Mouse (Mus musculus): Measurements from ENCODE around the gene Rpl34. TPM values are rescaled to one million over a fixed set of nuclear protein-coding genes. Genes with fewer than 3 reads are reported as not detected.

Rpl34 gene
- polyA plus RNA-seq, 1 experiment = 76.9 TPM

DNA sequence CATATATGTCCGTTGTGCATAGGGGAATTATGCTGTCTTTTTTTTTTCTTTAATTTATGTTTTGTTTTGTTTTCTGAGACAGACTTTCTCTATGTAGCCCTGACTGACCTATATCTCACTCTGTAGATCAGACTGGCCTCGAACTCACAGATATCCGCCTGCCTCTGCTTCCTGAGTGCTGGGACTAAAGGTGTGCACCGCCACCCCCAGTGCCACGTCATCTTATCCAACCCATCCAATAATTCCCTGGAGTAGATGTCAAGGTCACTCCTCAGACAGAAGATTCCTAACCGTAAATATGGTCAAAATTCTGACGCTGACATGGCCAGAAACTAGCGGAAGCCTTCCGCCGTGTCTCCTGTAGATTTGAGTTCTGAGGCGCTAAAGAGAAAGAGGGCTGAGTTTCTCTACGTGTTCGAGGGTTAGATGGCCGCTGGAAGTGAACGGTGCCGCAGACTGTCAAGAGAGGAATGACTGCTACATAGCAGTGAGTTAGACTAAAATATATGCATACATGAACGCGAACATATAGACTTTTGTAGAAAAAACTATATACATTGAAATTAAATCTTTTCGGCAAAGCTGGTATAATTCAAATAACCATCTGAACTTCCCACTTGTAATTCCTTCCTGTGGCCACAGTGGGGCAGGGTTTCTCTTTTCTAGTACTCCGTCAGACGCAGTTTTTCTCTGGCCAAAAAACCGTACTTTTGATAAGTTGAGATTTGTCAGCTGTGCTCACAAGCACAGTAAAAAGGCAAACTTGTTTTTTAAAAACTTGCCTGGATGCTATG lies 15.2 kb downstream of the Rpl34 start:
- TF ChIP-seq FLI1 (IDR thresholded peaks at IDR 0.05; ENCODE audit: low read length) = no peak
- TF ChIP-seq GATA1 (IDR thresholded peaks at IDR 0.05; ENCODE audit: borderline replicate concordance, low read length) = no peak
- Histone ChIP-seq H3K36me3 (replicated peaks; ENCODE audit: low read length) (no peaks in the 10 kb centered on the region), H3K4me3 (replicated peaks) (peak overlapping the region; percentile 92), H3K9me3 (no peaks in the 10 kb centered on the region), H3K27me3 (replicated peaks) (peaks cover 6% of the 10 kb centered on the region), H3K4me1 (peaks cover 11% of the 10 kb centered on the region)

DNA sequence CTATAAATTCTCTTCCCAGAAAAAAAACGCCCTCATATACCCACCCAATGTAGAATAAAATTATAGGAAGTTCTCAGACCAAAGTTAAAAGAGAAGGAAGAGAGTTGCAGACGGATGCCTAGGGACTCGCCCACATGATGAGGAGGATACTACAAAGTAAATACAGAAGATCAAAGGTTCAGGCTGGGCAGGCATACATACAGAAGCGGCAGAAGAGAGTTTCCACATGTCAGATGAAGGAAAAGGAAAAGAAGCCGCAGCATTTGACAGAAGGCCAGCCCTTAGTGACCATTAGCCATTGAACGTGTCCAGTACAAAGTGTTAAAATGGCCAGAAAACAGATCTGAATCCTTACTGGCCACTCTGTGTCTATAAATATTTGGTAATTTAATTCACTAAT lies 17.3 kb downstream of the Rpl34 start:
- no peaks in the 10 kb centered on the region for H3K9me3 ChIP-seq
- no peak overlapping the region for H3K4me3 ChIP-seq (replicated peaks)
- H3K36me3 ChIP-seq (replicated peaks; ENCODE audit: low read length) = no peaks in the 10 kb centered on the region
- H3K27me3 ChIP-seq (replicated peaks) = peaks cover 4% of the 10 kb centered on the region
- TF ChIP-seq FLI1 (IDR thresholded peaks at IDR 0.05; ENCODE audit: low read length) (no peak), GATA1 (IDR thresholded peaks at IDR 0.05; ENCODE audit: borderline replicate concordance, low read length) (no peak)
- peaks cover 13% of the 10 kb centered on the region for H3K4me1 ChIP-seq

DNA sequence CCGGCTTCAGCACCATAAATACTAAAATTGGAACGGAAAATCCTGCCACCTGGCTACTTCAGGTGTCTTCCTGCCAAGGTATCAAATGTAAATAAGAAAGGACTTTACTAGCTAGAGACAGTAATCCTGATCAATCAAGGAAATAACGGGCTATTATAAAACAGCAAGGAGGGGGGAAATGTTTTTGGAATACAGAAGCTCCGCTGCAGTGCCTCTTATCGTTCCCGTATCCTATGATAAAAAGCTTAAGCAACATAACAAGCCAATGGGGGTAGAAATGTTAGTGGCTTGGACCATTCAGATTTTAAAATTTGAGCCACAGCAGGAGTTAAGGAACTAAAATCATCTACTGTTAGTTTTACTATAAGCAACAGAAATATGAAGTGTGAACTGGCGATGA lies 20.1 kb downstream of the Rpl34 start:
- peaks cover 20% of the 10 kb centered on the region for H3K4me1 ChIP-seq
- H3K27me3 ChIP-seq (replicated peaks) = no peaks in the 10 kb centered on the region
- H3K4me3 ChIP-seq (replicated peaks) = peak overlapping the region; percentile 85
- no peaks in the 10 kb centered on the region for H3K9me3 ChIP-seq
- TF ChIP-seq FLI1 (IDR thresholded peaks at IDR 0.05; ENCODE audit: low read length) (no peak), GATA1 (IDR thresholded peaks at IDR 0.05; ENCODE audit: borderline replicate concordance, low read length) (no peak)
- peaks cover 12% of the 10 kb centered on the region for H3K36me3 ChIP-seq (replicated peaks; ENCODE audit: low read length)

- Histone ChIP-seq H3K27me3 (replicated peaks) (no peaks in the 10 kb centered on the region), H3K4me1 (peaks cover 16% of the 10 kb centered on the region), H3K4me3 (replicated peaks) (peak within 1 kb of the TSS; percentile 98), H3K36me3 (replicated peaks; ENCODE audit: low read length) (peaks cover 20% of the 10 kb centered on the region), H3K9me3 (no peaks in the 10 kb centered on the region)
- TF ChIP-seq GATA1 (IDR thresholded peaks at IDR 0.05; ENCODE audit: borderline replicate concordance, low read length) (peak; percentile 87), FLI1 (IDR thresholded peaks at IDR 0.05; ENCODE audit: low read length) (no peak)
Observed at GRCm38 (mm10) chr3:130708967-130709924, 21.0 kb downstream of the Rpl34 start, which contains the start of gene Ostc. Ostc (minus strand) TSS chr3:130709444.

- Histone ChIP-seq H3K4me1 (peaks cover 16% of the 10 kb centered on the region), H3K9me3 (no peaks in the 10 kb centered on the region), H3K27me3 (replicated peaks) (no peaks in the 10 kb centered on the region), H3K4me3 (replicated peaks) (peak overlapping the region; percentile 98), H3K36me3 (replicated peaks; ENCODE audit: low read length) (peaks cover 27% of the 10 kb centered on the region)
- TF ChIP-seq FLI1 (IDR thresholded peaks at IDR 0.05; ENCODE audit: low read length) (no peak), GATA1 (IDR thresholded peaks at IDR 0.05; ENCODE audit: borderline replicate concordance, low read length) (no peak)
Observed at GRCm38 (mm10) chr3:130708529-130708928, 21.7 kb downstream of the Rpl34 start.

DNA sequence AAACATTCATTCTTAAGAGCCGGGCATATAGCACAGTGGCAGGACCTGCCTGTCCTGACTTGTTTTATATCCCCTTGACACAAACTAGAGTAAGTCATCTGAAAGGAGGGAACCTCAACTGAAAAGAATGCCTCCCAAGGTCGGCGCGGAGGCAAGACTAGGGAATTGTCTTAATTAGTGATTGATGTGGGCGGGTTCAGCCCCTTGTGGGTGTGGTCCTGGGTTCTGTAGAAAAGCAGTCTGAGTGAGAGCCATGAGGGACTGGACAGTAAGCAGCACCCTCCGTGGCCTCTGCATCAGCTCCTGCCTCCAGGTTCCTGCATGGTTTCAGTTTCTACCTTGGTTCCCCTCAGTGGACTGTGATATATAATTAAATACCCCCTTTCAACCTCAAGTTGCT lies 27.9 kb downstream of the Rpl34 start:
- H3K4me1 ChIP-seq = peaks cover 37% of the 10 kb centered on the region
- H3K9me3 ChIP-seq = no peaks in the 10 kb centered on the region
- H3K4me3 ChIP-seq (replicated peaks) = no peak overlapping the region
- peaks cover 84% of the 10 kb centered on the region for H3K36me3 ChIP-seq (replicated peaks; ENCODE audit: low read length)
- TF ChIP-seq GATA1 (IDR thresholded peaks at IDR 0.05; ENCODE audit: borderline replicate concordance, low read length) (no peak), FLI1 (IDR thresholded peaks at IDR 0.05; ENCODE audit: low read length) (no peak)
- no peaks in the 10 kb centered on the region for H3K27me3 ChIP-seq (replicated peaks)

DNA sequence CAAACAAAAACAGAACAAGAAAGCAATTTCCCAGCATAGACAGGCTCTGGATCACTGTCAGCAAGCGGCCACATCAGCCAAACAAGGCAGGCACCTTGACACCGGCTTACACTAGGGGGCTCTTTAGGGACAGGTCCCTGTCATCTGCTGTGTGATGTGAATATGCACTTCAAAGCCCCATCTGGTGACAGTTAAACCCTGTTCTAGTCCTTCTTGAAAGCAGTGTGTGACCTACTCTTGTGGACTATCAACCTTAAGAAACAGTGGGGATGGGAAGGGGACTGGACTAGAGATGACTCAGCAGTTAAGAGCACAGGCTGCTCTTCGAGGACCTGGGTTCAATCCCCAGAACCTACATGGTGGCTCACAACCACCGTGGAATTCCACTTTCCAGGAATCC lies 32.6 kb downstream of the Rpl34 start:
- no peaks in the 10 kb centered on the region for H3K9me3 ChIP-seq
- H3K36me3 ChIP-seq (replicated peaks; ENCODE audit: low read length) = peaks cover 77% of the 10 kb centered on the region
- peaks cover 48% of the 10 kb centered on the region for H3K4me1 ChIP-seq
- no peak overlapping the region for H3K4me3 ChIP-seq (replicated peaks)
- no peak for TF ChIP-seq GATA1 (IDR thresholded peaks at IDR 0.05; ENCODE audit: borderline replicate concordance, low read length)
- TF ChIP-seq FLI1 (IDR thresholded peaks at IDR 0.05; ENCODE audit: low read length) = no peak
- H3K27me3 ChIP-seq (replicated peaks) = no peaks in the 10 kb centered on the region

DNA sequence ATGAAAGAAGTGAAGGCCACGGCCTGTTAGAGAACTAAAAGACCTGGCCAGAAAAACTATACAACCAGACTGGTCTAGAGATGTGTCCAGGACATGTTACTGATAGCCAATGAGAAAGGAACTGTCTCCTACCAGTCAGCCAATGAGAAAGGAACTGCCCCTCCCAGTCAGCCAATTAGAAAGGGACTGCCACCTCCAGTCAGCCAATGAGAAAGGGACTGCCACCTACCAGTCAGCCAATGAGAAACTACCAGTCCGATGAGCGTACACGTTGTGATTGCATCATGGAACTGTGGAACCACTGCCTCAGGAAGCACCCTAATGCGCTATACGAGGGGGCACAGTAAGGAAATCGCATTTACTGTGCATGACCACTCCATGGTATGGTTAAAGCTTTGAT lies 35.5 kb downstream of the Rpl34 start:
- H3K9me3 ChIP-seq = no peaks in the 10 kb centered on the region
- peaks cover 37% of the 10 kb centered on the region for H3K4me1 ChIP-seq
- H3K4me3 ChIP-seq (replicated peaks) = no peak overlapping the region
- peaks cover 57% of the 10 kb centered on the region for H3K36me3 ChIP-seq (replicated peaks; ENCODE audit: low read length)
- no peaks in the 10 kb centered on the region for H3K27me3 ChIP-seq (replicated peaks)
- TF ChIP-seq GATA1 (IDR thresholded peaks at IDR 0.05; ENCODE audit: borderline replicate concordance, low read length) (no peak), FLI1 (IDR thresholded peaks at IDR 0.05; ENCODE audit: low read length) (no peak)

GRCm38 (mm10) chr3:130694041-130694593 lies 36.1 kb downstream of the Rpl34 start:
- peaks cover 37% of the 10 kb centered on the region for H3K4me1 ChIP-seq
- no peak overlapping the region for H3K4me3 ChIP-seq (replicated peaks)
- TF ChIP-seq FLI1 (IDR thresholded peaks at IDR 0.05; ENCODE audit: low read length) (no peak), GATA1 (IDR thresholded peaks at IDR 0.05; ENCODE audit: borderline replicate concordance, low read length) (no peak)
- H3K36me3 ChIP-seq (replicated peaks; ENCODE audit: low read length) = peaks cover 51% of the 10 kb centered on the region
- no peaks in the 10 kb centered on the region for H3K9me3 ChIP-seq
- H3K27me3 ChIP-seq (replicated peaks) = no peaks in the 10 kb centered on the region

Data from megakaryocyte, embryonic 14.5 days (primary cell).